Mouse (Mus musculus) liver, embryonic 13.5 days (tissue): Measurements from ENCODE around the gene Prkn. TPM values are rescaled to one million over a fixed set of nuclear protein-coding genes. Genes with fewer than 3 reads are reported as not detected.

Source experiments
- ATAC-seq: fragments of 200-750 bp; cut with Nextera tagmentation; 2 replicates; pipeline ENCODE4 v1.8.0; 2017; ENCODE audit warnings: low read depth, mild to moderate bottlenecking, moderate number of reproducible peaks, moderate library complexity
- DNase-seq: peaks from one replicate; pipeline ENCODE4 v3.0.0; 2022
- H3K27ac ChIP-seq: fragments of 300-500 bp; sonication (generic); 2 replicates; pipeline ENCODE4 v1.5.1; 2015; ENCODE audit warnings: moderate library complexity, mild to moderate bottlenecking, inconsistent platforms
- H3K27me3 ChIP-seq: fragments of 300-500 bp; sonication (generic); 2 replicates; pipeline ENCODE4 v1.6.1; 2015; ENCODE audit warnings: mild to moderate bottlenecking, inconsistent platforms
- H3K36me3 ChIP-seq: fragments of 300-500 bp; sonication (generic); 2 replicates; pipeline ENCODE4 v1.6.1; 2015; ENCODE audit warnings: mild to moderate bottlenecking, inconsistent platforms
- H3K4me1 ChIP-seq: fragments of 300-500 bp; sonication (generic); replicated peaks from 2 replicates; pipeline ENCODE4 v1.6.1; 2015; ENCODE audit warnings: inconsistent platforms
- H3K4me2 ChIP-seq: fragments of 300-500 bp; sonication (generic); 2 replicates; pipeline ENCODE4 v1.6.1; 2015; ENCODE audit warnings: inconsistent platforms, mild to moderate bottlenecking, moderate library complexity
- H3K4me3 ChIP-seq: fragments of 300-500 bp; sonication (generic); replicated peaks from 2 replicates; pipeline ENCODE4 v1.5.1; 2015; ENCODE audit warnings: mild to moderate bottlenecking, inconsistent platforms
- H3K9ac ChIP-seq: fragments of 300-500 bp; sonication (generic); 2 replicates; pipeline ENCODE4 v1.6.1; 2015; ENCODE audit warnings: mild to moderate bottlenecking, inconsistent platforms
- H3K9me3 ChIP-seq: fragments of 300-500 bp; sonication (generic); replicated peaks from 2 replicates; pipeline ENCODE4 v1.6.1; 2016; ENCODE audit warnings: inconsistent platforms
- WGBS: fragments of 180-500 bp; shearing (Covaris S2); methylation state at CpG from one replicate; pipeline ENCODE4 v1.1.7; 2015; ENCODE audit not compliant: insufficient replicate concordance; 5-methylcytosine and 5-hydroxymethylcytosine counted together
- polyA plus RNA-seq: library from polyadenylated mRNA; unstranded; fragments of >200 nt; fragmentation: Nextera tagmentation; extraction: Ambion mirVana; gene quantifications from 2 replicates; pipeline ENCODE4 v1.2.1, GENCODE M21; 2015

Prkn gene
- polyA plus RNA-seq, 1 experiment from 2014 or later: 0.43 TPM

DNA sequence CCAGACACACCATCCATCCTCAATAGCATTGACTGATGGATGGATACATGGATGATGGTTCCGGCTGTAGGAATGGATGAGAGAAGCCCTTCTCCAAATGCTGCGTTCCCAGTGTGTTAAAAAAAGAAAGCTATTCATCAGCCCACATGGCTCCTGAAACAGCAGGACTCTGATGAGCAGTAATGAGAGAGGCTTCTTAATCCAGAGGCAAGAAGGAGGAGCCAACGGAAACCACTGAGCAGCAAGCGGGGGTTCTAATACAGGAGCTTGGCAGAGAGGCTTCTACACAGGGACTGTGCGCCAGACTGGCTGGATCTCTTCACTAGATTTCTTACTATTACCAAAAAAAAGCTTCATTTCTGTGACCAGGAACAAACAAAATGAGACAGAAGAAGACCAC lies 1093.6 kb downstream of the Prkn start:
- Histone ChIP-seq H3K9ac (no peak overlapping the region), H3K27ac (no peak overlapping the region), H3K4me3 (no peak overlapping the region), H3K9me3 (no peaks in the 10 kb centered on the region), H3K4me1 (no peaks in the 10 kb centered on the region), H3K36me3 (no peaks in the 10 kb centered on the region), H3K27me3 (no peaks in the 10 kb centered on the region), H3K4me2 (no peak overlapping the region)
- DNase-seq: no peak
- WGBS: 72% methylated on average over 5 of the region's 5 CpGs
- no peak for ATAC-seq

DNA sequence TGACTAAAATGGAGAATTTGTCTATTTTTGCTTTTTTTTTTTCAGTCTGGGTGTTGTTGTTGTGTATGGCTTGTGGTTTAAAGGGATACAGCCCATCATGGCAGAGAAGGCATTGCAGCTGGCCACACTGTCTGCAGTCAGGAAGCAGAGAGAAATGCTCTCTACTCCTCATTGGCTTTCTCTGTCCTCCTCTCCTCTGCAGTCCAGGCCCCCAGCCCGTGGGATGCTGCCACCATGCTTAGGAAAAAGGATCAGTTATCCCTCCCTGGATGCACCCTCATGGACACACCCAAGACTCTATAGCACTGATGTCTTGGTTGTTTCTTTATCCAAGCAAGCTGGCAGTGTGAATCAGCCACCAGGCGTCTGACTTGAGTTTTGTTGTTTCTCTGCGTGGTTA lies 1107.3 kb downstream of the Prkn start:
- Histone ChIP-seq H3K4me2 (no peak overlapping the region), H3K9me3 (no peaks in the 10 kb centered on the region), H3K36me3 (no peaks in the 10 kb centered on the region), H3K4me1 (no peaks in the 10 kb centered on the region), H3K9ac (no peak overlapping the region), H3K27ac (no peak overlapping the region), H3K27me3 (no peaks in the 10 kb centered on the region), H3K4me3 (no peak overlapping the region)
- ATAC-seq (no peak), DNase-seq (no peak)
- 52% methylated on average over 3 of the region's 3 CpGs for WGBS

DNA sequence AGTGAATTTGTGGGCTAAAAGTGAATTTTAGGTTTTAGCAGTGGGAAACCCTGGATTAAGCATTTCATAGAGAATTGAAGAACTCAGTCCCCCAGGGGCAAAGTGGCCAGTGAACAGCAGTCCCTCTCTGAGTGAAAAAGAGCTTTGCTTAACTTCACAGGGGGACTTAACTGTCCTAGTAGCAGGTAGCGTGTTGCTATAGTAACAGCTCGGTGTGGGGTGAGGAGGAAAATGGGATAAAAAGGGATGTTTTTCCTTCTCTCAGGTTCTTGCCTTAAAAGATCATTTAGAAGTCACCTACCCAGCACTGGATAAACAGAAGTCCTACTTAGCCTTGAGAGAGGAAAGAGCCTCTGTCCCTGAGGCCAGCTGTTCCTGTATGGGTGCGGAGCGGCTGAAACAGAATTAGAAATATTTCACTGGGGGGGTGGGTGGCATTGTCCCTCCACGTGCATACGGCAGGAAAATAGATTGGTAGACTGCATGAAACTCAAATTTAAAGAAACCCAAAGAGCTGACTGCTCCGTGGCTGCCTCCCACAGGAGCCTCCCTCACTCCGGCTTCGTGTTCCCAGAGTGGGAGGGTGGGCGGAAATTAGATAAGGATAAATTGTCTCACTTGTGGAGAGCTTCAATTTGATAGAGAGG lies 1109.5 kb downstream of the Prkn start:
- Histone ChIP-seq H3K9me3 (no peaks in the 10 kb centered on the region), H3K36me3 (no peaks in the 10 kb centered on the region), H3K4me2 (no peak overlapping the region), H3K4me1 (no peaks in the 10 kb centered on the region), H3K27me3 (no peaks in the 10 kb centered on the region), H3K4me3 (no peak overlapping the region), H3K27ac (no peak overlapping the region), H3K9ac (no peak overlapping the region)
- WGBS: 55% methylated on average over 10 of the region's 10 CpGs
- DNase-seq (no peak), ATAC-seq (no peak)

DNA sequence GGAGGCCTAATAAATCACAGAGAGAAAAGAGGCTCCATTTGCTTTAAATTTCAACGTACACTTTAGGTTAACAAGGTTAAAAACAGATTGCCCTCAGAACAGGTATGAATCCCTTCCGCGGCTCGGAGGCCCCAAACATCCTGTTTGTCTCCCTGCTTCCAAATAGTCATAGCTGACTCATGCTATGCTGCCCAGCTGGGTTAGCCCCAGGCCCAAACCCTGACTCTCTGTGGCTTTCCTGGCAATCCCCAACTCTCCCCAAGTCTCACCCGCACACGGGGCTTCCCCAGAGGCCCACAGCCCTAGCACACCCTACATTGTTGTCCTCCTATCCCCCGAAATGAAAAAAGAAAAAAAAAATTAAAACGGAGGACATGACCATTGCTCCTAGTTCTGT lies 1110.0 kb downstream of the Prkn start:
- H3K27me3 ChIP-seq: no peaks in the 10 kb centered on the region
- no peak overlapping the region for H3K27ac ChIP-seq
- H3K4me1 ChIP-seq: no peaks in the 10 kb centered on the region
- ATAC-seq: no peak
- H3K4me3 ChIP-seq: no peak overlapping the region
- DNase-seq: no peak
- H3K9me3 ChIP-seq: no peaks in the 10 kb centered on the region
- H3K36me3 ChIP-seq: no peaks in the 10 kb centered on the region
- H3K9ac ChIP-seq: no peak overlapping the region
- no peak overlapping the region for H3K4me2 ChIP-seq
- WGBS: 46% methylated on average over 8 of the region's 8 CpGs

DNA sequence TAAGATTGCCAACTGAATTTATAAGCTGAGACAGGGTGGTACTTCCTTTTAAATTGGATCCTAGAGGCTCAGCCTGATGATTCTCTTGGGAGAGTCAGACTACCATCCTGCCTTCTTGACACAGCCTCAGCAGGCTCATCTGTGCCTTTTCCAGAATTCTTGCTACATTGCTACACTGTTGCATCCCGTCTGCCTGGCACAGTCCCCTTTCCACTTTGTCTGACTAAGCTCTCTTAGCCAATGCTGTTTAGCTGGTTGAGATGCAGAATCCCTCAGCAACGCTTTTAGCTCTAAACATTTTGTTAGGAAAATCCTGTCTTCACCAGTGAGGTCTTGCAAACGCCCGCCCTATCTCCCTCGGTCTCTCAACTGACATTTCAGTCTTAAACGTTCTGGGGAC lies 1115.1 kb downstream of the Prkn start:
- Histone ChIP-seq H3K9me3 (no peaks in the 10 kb centered on the region), H3K4me1 (no peaks in the 10 kb centered on the region), H3K36me3 (no peaks in the 10 kb centered on the region), H3K4me3 (no peak overlapping the region), H3K9ac (no peak overlapping the region), H3K27ac (no peak overlapping the region), H3K27me3 (no peaks in the 10 kb centered on the region), H3K4me2 (no peak overlapping the region)
- DNase-seq (no peak), ATAC-seq (no peak)
- WGBS: 55% methylated on average over 6 of the region's 6 CpGs

- WGBS: 35% methylated on average over 8 of the region's 8 CpGs
- no peak overlapping the region for H3K4me3 ChIP-seq
These were observed 1120.3 kb downstream of the Prkn start for GRCm38 (mm10) chr17:11960492-11960891.

DNA sequence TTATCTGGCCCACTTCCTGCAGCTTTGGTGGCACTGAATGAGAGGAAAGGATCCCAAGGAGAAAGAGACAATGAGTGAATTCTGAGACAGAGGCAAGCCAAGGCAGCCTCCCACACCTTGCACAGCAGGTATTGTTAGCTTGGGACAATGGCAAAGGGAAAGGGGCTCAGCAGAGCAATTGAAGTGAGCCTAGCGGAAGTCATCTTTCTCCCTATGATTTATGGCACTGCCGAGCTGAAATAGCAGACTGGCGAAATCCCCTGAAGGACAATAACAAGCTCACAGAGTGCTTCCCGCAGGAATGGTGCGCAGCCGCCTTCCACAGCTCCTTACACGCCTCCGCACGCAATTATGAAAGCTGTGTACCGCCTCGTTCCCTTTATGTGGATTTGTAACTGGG lies 1122.6 kb downstream of the Prkn start:
- H3K9ac ChIP-seq: no peak overlapping the region
- no peaks in the 10 kb centered on the region for H3K36me3 ChIP-seq
- no peak overlapping the region for H3K4me2 ChIP-seq
- no peak for ATAC-seq
- no peaks in the 10 kb centered on the region for H3K9me3 ChIP-seq
- H3K4me1 ChIP-seq: no peaks in the 10 kb centered on the region
- 30% methylated on average over 11 of the region's 11 CpGs for WGBS
- no peak overlapping the region for H3K4me3 ChIP-seq
- DNase-seq: no peak
- H3K27me3 ChIP-seq: peaks cover 5% of the 10 kb centered on the region; the same call in 1 of the 2 replicates
- no peak overlapping the region for H3K27ac ChIP-seq

More at GRCm38 (mm10) chr17:11960492-11960891, 1120.3 kb downstream of the Prkn start:
- H3K9me3 ChIP-seq: no peaks in the 10 kb centered on the region
- no peaks in the 10 kb centered on the region for H3K36me3 ChIP-seq
- ATAC-seq: no peak
- no peak overlapping the region for H3K4me2 ChIP-seq
- H3K4me1 ChIP-seq: no peaks in the 10 kb centered on the region
- no peak overlapping the region for H3K9ac ChIP-seq
- peaks cover 5% of the 10 kb centered on the region; the same call in 1 of the 2 replicates for H3K27me3 ChIP-seq
- H3K27ac ChIP-seq: no peak overlapping the region
- DNase-seq: no peak

DNA sequence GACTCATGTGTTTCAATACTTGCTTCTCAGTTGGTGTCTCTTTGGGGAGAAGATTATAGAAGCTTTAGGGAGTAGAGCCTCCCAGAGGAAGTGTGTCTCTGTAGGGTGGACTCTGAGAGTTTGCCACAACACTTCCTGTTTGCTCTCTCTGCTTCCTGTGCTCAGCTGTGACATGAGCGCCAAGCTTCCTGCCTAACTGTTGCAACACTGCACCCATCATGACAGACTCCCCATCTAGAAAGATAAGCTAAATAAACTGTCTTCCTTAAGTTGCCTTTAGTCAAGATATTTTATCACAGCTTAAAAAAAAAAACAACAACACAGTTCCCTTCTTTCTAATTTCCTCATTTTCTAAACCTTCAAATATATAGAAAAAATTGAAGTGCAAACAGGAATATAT lies 1130.0 kb downstream of the Prkn start:
- WGBS: 17% methylated on average over 1 of the region's 1 CpGs
- DNase-seq: no peak
- Histone ChIP-seq H3K4me3 (no peak overlapping the region), H3K27ac (no peak overlapping the region), H3K27me3 (peaks cover 8% of the 10 kb centered on the region), H3K4me2 (no peak overlapping the region), H3K36me3 (no peaks in the 10 kb centered on the region), H3K9ac (no peak overlapping the region), H3K4me1 (no peaks in the 10 kb centered on the region), H3K9me3 (no peaks in the 10 kb centered on the region)
- no peak for ATAC-seq

GRCm38 (mm10) chr17:11972550-11972949 lies 1132.4 kb downstream of the Prkn start:
- Histone ChIP-seq H3K4me3 (no peak overlapping the region), H3K4me1 (no peaks in the 10 kb centered on the region), H3K27me3 (peaks cover 16% of the 10 kb centered on the region), H3K9ac (no peak overlapping the region), H3K36me3 (no peaks in the 10 kb centered on the region), H3K9me3 (no peaks in the 10 kb centered on the region), H3K4me2 (no peak overlapping the region), H3K27ac (no peak overlapping the region)
- 9% methylated on average over 9 of the region's 9 CpGs for WGBS
- no peak for DNase-seq
- no peak for ATAC-seq

GRCm38 (mm10) chr17:11972969-11973787 lies 1133.0 kb downstream of the Prkn start:
- Histone ChIP-seq H3K4me1 (no peaks in the 10 kb centered on the region), H3K4me3 (no peak overlapping the region), H3K9ac (no peak overlapping the region), H3K27me3 (peaks cover 16% of the 10 kb centered on the region), H3K4me2 (no peak overlapping the region), H3K36me3 (no peaks in the 10 kb centered on the region), H3K27ac (no peak overlapping the region), H3K9me3 (no peaks in the 10 kb centered on the region)
- ATAC-seq: no peak
- no peak for DNase-seq
- 50% methylated on average over 13 of the region's 13 CpGs for WGBS

GRCm38 (mm10) chr17:11975062-11975607 lies 1135.0 kb downstream of the Prkn start:
- DNase-seq (no peak), ATAC-seq (no peak)
- no peaks in the 10 kb centered on the region for H3K36me3 ChIP-seq
- H3K27me3 ChIP-seq: peaks cover 16% of the 10 kb centered on the region
- 29% methylated on average over 7 of the region's 7 CpGs for WGBS
- H3K4me1 ChIP-seq: no peaks in the 10 kb centered on the region
- H3K4me2 ChIP-seq: no peak overlapping the region
- H3K4me3 ChIP-seq: no peak overlapping the region
- H3K9ac ChIP-seq: no peak overlapping the region
- no peak overlapping the region for H3K27ac ChIP-seq
- no peaks in the 10 kb centered on the region for H3K9me3 ChIP-seq
